Mouse (Mus musculus): ENCODE results near the gene Kcnn3.

Gene Kcnn3

GRCm38 (mm10) chr3:89519894-89520293, at the start of gene Kcnn3:
Gene Kcnn3 (plus strand): TSS chr3:89520164.
- DNase-seq, result peak; percentile 38 to 70

GRCm38 (mm10) chr3:89472280-89472679, 47.7 kb upstream of the Kcnn3 start:
- DNase-seq, result no peak

GRCm38 (mm10) chr3:89473838-89474237, 46.1 kb upstream of the Kcnn3 start:
- DNase-seq, result no peak

GRCm38 (mm10) chr3:89479055-89479454, 40.9 kb upstream of the Kcnn3 start:
- DNase-seq, result no peak

GRCm38 (mm10) chr3:89481488-89481887, 38.5 kb upstream of the Kcnn3 start:
- DNase-seq, result no peak

GRCm38 (mm10) chr3:89482249-89482648, 37.7 kb upstream of the Kcnn3 start:
- no peak for DNase-seq

GRCm38 (mm10) chr3:89484766-89485524, 35.0 kb upstream of the Kcnn3 start:
- DNase-seq, result peak; percentile 68 to 77

- no peak for DNase-seq
Measured at GRCm38 (mm10) chr3:89486111-89486510, 33.9 kb upstream of the Kcnn3 start.

GRCm38 (mm10) chr3:89486916-89487702, 32.9 kb upstream of the Kcnn3 start:
- DNase-seq, result no peak

- DNase-seq, result no peak
Measured at GRCm38 (mm10) chr3:89490790-89491189, 29.2 kb upstream of the Kcnn3 start.

GRCm38 (mm10) chr3:89491559-89491958, 28.4 kb upstream of the Kcnn3 start:
- DNase-seq, result no peak

- DNase-seq, result no peak
Measured at GRCm38 (mm10) chr3:89492701-89493151, 27.2 kb upstream of the Kcnn3 start.

GRCm38 (mm10) chr3:89494630-89495029, 25.3 kb upstream of the Kcnn3 start:
- DNase-seq, result no peak

GRCm38 (mm10) chr3:89496366-89496765, 23.6 kb upstream of the Kcnn3 start:
- DNase-seq, result no peak

- DNase-seq, result no peak
Measured at GRCm38 (mm10) chr3:89499696-89500095, 20.3 kb upstream of the Kcnn3 start.

- DNase-seq, result no peak
Measured at GRCm38 (mm10) chr3:89501486-89501885, 18.5 kb upstream of the Kcnn3 start.

GRCm38 (mm10) chr3:89502551-89502950, 17.4 kb upstream of the Kcnn3 start:
- DNase-seq, result no peak

GRCm38 (mm10) chr3:89508041-89508440, 11.9 kb upstream of the Kcnn3 start:
- no peak for DNase-seq

- DNase-seq, result peak; percentile 65 to 78
Measured at GRCm38 (mm10) chr3:89510979-89511378, 9.0 kb upstream of the Kcnn3 start.

GRCm38 (mm10) chr3:89511400-89511799, 8.6 kb upstream of the Kcnn3 start:
- DNase-seq, result peak in 1 of 2 experiments; percentile 25

- DNase-seq, result peak in 1 of 2 experiments; percentile 36
Measured at GRCm38 (mm10) chr3:89512225-89512624, 7.7 kb upstream of the Kcnn3 start.

- no peak for DNase-seq
Measured at GRCm38 (mm10) chr3:89515444-89515843, 4.5 kb upstream of the Kcnn3 start.

GRCm38 (mm10) chr3:89516321-89516720, 3.6 kb upstream of the Kcnn3 start:
- DNase-seq, result no peak
